Mouse (Mus musculus): ENCODE data around the gene Serhl. TPM values are rescaled to one million over a fixed set of nuclear protein-coding genes. Genes with fewer than 3 reads are reported as not detected.

The Serhl gene
- 48.8 and 59.5 TPM in 2 replicates for total RNA-seq (2012; rRNA removed)
- total RNA-seq (2014; rRNA removed): 123 and 129 TPM in 2 replicates
- 52.0 and 57.6 TPM in 2 replicates for polyA plus RNA-seq (2012; ENCODE audit: insufficient read length, low read depth)

- Histone ChIP-seq H3K4me3 (replicated peaks in 1 of 3; ENCODE audit: low read depth in 2 of 3, low read length in 2 of 3, poor library complexity in 1 of 3) (peak within 1 kb of the TSS in 1 of 3 experiments; percentile 9), H3K27me3 (replicated peaks) (no peaks in the 10 kb centered on the region), H3K9me3 (replicated peaks; ENCODE audit: low read length) (no peaks in the 10 kb centered on the region), H3K4me2 (ENCODE audit: insufficient read depth, low read depth, poor library complexity, severe bottlenecking) (peak within 1 kb of the TSS; percentile 75; the same call in 1 of the 2 replicates), H3K36me3 (replicated peaks in 1 of 2; ENCODE audit: control insufficient read depth in 1 of 2, insufficient read depth in 1 of 2, low read length in 1 of 2) (no peaks in the 10 kb centered on the region), H3K27ac (ENCODE audit: insufficient read depth, low read depth) (no peak within 1 kb of the TSS), H3K4me1 (ENCODE audit: control insufficient read depth in 1 of 2, insufficient read depth in 2 of 2) (peaks cover 7 to 43% of the 10 kb centered on the region in 2 experiments), H3K9ac (ENCODE audit: insufficient read depth, low read depth) (0 out of 2 replicates have a peak within 1 kb of the TSS, but pooled peaks have one; percentile 16), H3K79me2 (replicated peaks; ENCODE audit: control insufficient read depth, extremely low read depth, insufficient read depth, poor library complexity, severe bottlenecking) (no peaks in the 10 kb centered on the region)
- no peak for DNase-seq (ENCODE audit: extremely low read depth)
- in situ Hi-C loops (cut with MboI; ENCODE audit: low pct_ligation_motif_present, low pct_unique_long_range_greater_than_20kb, low sequenced_read_pairs) (loop anchor here (25.0 kb wide), 1 partner anchor 827 kb away; the partner anchor contains the start of genes 1500009C09Rik and Sept3), dilution Hi-C loops (cut with MboI; ENCODE audit: extremely low pct_ligation_motif_present, extremely low pct_unique_long_range_greater_than_20kb, low sequenced_read_pairs) (no loop called here)
- no peak for TF ChIP-seq UBTF (IDR thresholded peaks at IDR 0.05; ENCODE audit: low read depth, low read length)
- TF ChIP-seq MAX (IDR thresholded peaks at IDR 0.05; ENCODE audit: low read length): no peak
- TF ChIP-seq MAZ (IDR thresholded peaks at IDR 0.05; ENCODE audit: low read depth, low read length): no peak
- no peak for TF ChIP-seq EP300 (IDR thresholded peaks at IDR 0.05; ENCODE audit: low read length)
- no peak for TF ChIP-seq ETS1 (conservative IDR thresholded peaks at IDR 0.05; ENCODE audit: low read depth, low read length)
- TF ChIP-seq ZMIZ1 (IDR thresholded peaks at IDR 0.05; ENCODE audit: low read depth, low read length): no peak
- TF ChIP-seq GABPA (IDR thresholded peaks at IDR 0.05; ENCODE audit: insufficient replicate concordance, low read depth, low read length): no peak
- no peak for TF ChIP-seq JUN (IDR thresholded peaks at IDR 0.05; ENCODE audit: insufficient read depth, low read depth, low read length)
- TF ChIP-seq E2F4 (IDR thresholded peaks at IDR 0.05; ENCODE audit: insufficient replicate concordance, low read depth, low read length): no peak
- TF ChIP-seq MYC (IDR thresholded peaks at IDR 0.05; ENCODE audit: low read depth, low read length): no peak
- TF ChIP-seq ZC3H11A (IDR thresholded peaks at IDR 0.05; ENCODE audit: low read depth, low read length): no peak
- TF ChIP-seq SMC3 (IDR thresholded peaks at IDR 0.05; ENCODE audit: low read depth, low read length): no peak
- TF ChIP-seq SIN3A (IDR thresholded peaks at IDR 0.05; ENCODE audit: low read length): no peak
- TF ChIP-seq RCOR1 (conservative IDR thresholded peaks at IDR 0.05; ENCODE audit: low read depth, low read length): no peak
- TF ChIP-seq NELFE (IDR thresholded peaks at IDR 0.05; ENCODE audit: low read depth, low read length): no peak
- no peak for TF ChIP-seq ELF1 (IDR thresholded peaks at IDR 0.05; ENCODE audit: low read depth, low read length)
- no peak for TF ChIP-seq JUND (conservative IDR thresholded peaks at IDR 0.05; ENCODE audit: low read depth, low read length)
These were observed at the start of gene Serhl for GRCm38 (mm10) chr15:83089429-83089605. Gene Serhl (plus strand): TSS chr15:83089506.

DNA sequence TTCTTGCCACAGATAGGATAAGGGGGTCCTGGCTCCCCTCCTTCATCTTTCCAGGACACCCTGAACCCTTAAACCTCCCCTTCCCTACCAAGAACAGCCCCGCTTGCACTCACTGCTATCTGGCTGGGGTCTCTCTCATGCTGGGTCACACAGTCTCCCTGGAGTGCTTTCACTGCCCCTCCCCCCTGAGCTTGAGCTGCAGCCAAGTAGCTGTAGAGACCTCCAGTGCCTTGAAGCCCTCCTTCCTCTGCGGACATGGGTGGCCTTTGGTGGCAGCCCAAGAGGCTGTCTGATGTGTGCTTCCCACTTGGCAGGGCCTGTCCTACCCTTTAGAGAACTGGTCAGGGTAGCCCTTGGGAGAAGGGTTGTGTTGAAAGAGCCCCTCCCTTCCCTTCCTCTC lies 49.1 kb upstream of the Serhl start:
- H3K27ac ChIP-seq (ENCODE audit: insufficient read depth, low read depth): no peak overlapping the region
- no peak for TF ChIP-seq USF2 (conservative IDR thresholded peaks at IDR 0.05; ENCODE audit: low read depth, low read length)
- TF ChIP-seq CTCF (conservative IDR thresholded peaks at IDR 0.05 in 1 of 2, IDR thresholded peaks at IDR 0.05 in 1 of 2; ENCODE audit: low read depth in 2 of 2, low read length in 2 of 2): no peak
- no peak for TF ChIP-seq HCFC1 (IDR thresholded peaks at IDR 0.05; ENCODE audit: low read depth, low read length)
- TF ChIP-seq POLR2AphosphoS2 (IDR thresholded peaks at IDR 0.05; ENCODE audit: low read depth, low read length): no peak
- no peak for TF ChIP-seq NRF1 (IDR thresholded peaks at IDR 0.05; ENCODE audit: low read depth, low read length)
- no peak for TF ChIP-seq RCOR1 (conservative IDR thresholded peaks at IDR 0.05; ENCODE audit: low read depth, low read length)
- no peak for TF ChIP-seq SMC3 (IDR thresholded peaks at IDR 0.05; ENCODE audit: low read depth, low read length)
- no peak overlapping the region for H3K4me3 ChIP-seq (replicated peaks in 1 of 3; ENCODE audit: low read depth in 2 of 3, low read length in 2 of 3, poor library complexity in 1 of 3)
- H3K4me2 ChIP-seq (ENCODE audit: insufficient read depth, low read depth, poor library complexity, severe bottlenecking): no peak overlapping the region
- H3K79me2 ChIP-seq (replicated peaks; ENCODE audit: control insufficient read depth, extremely low read depth, insufficient read depth, poor library complexity, severe bottlenecking): no peaks in the 10 kb centered on the region
- H3K9me3 ChIP-seq (replicated peaks; ENCODE audit: low read length): peaks cover 4% of the 10 kb centered on the region
- in situ Hi-C loops (cut with MboI; ENCODE audit: low pct_ligation_motif_present, low pct_unique_long_range_greater_than_20kb, low sequenced_read_pairs): loop anchor here (10.0 kb wide), 1 partner anchor 235 kb away; no protein-coding TSS in a partner anchor
- no peaks in the 10 kb centered on the region for H3K36me3 ChIP-seq (replicated peaks in 1 of 2; ENCODE audit: control insufficient read depth in 1 of 2, insufficient read depth in 1 of 2, low read length in 1 of 2)
- dilution Hi-C loops (cut with MboI; ENCODE audit: extremely low pct_ligation_motif_present, extremely low pct_unique_long_range_greater_than_20kb, low sequenced_read_pairs): no loop called here
- no peak for DNase-seq (ENCODE audit: extremely low read depth)
- H3K27me3 ChIP-seq (replicated peaks): peaks cover 2% of the 10 kb centered on the region
- H3K4me1 ChIP-seq (ENCODE audit: control insufficient read depth in 1 of 2, insufficient read depth in 2 of 2): peaks cover 21 to 50% of the 10 kb centered on the region in 2 experiments
- no peak overlapping the region for H3K9ac ChIP-seq (ENCODE audit: insufficient read depth, low read depth)

Data from CH12.LX (cell line).